Mouse (Mus musculus) left cerebral cortex, postnatal 14 days (tissue): ENCODE data around the gene Ppil3. TPM values are rescaled to one million over a fixed set of nuclear protein-coding genes. Genes with fewer than 3 reads are reported as not detected.

Source experiments
- DNase-seq, 2 experiments: peaks; one replicate each; pipeline ENCODE4 v3.0.0; 2021 to 2022; ENCODE audit warnings: low spot score in 2 of 2, mixed read lengths in 1 of 2
- intact Hi-C: fragments of 180-260 bp; cut with DNase I; formaldehyde crosslinking; loops from one replicate; pipeline ENCODE4 v1.15.1; 2025
- total RNA-seq, 2 experiments: library from RNA; stranded (reverse); gene quantifications; 2 replicates each; pipeline ENCODE4 v1.2.3; 2021

The Ppil3 gene
- total RNA-seq, 2 experiments from 2014 or later = 22.4 to 25.1 TPM

DNA sequence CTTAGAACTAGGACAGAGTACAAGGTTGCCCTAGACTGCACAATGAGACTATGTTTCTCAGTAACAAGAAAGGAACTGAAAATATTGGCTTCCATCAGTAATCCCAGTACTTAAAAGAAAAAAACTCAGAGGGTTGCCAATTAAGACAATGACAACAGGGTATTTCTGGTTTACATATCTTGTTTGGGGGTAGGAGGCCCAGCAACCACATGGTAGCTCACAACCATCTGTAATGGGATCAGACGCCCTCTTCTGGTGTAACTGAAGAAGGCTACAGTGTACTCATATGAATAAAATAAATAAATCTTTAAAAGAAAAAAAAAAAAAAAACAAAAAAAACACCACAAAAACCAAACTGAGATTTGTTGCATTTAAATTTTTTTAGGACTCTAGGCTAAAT is 29.8 kb downstream of the Ppil3 start:
- no peak for DNase-seq
- intact Hi-C loops = no loop called here

DNA sequence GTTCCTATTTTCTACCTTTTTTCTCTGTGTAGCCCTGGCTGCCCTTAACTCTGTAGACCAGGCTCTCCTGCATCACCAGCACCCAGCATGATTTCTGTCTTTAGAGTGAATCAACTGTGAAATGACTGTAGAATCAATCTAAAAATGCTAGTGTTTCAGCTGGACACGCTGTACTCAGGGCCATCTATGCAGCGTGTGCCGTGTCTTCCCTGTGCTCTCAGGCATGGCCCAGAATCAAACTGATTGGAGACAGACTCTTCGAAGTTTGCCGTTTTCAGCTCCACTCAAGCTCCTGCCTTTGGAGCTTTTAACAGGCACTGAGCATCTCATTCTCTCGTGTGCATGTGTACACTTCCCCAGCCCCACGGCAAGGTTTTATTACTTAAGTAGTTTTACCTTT is 34.5 kb downstream of the Ppil3 start:
- intact Hi-C loops = no loop called here
- no peak for DNase-seq

DNA sequence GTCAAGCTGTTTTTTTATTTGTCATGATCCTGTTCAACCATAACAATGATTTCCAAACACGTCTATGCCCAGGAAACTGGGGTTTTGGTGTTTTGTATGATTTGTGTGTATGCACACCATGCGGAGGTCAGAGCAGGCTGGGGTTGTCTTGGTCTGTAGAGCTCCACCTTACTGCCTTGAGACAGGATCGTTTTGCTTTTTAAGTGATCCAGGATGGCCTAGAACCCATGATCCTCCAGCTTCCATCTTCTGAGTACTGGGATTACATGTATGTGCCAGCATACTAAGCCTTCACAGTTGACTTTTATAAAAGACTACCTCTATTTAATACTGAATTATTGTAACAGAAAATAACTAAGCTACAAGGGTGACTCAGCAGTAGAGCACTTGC is 35.1 kb downstream of the Ppil3 start:
- intact Hi-C loops = no loop called here
- no peak for DNase-seq

DNA sequence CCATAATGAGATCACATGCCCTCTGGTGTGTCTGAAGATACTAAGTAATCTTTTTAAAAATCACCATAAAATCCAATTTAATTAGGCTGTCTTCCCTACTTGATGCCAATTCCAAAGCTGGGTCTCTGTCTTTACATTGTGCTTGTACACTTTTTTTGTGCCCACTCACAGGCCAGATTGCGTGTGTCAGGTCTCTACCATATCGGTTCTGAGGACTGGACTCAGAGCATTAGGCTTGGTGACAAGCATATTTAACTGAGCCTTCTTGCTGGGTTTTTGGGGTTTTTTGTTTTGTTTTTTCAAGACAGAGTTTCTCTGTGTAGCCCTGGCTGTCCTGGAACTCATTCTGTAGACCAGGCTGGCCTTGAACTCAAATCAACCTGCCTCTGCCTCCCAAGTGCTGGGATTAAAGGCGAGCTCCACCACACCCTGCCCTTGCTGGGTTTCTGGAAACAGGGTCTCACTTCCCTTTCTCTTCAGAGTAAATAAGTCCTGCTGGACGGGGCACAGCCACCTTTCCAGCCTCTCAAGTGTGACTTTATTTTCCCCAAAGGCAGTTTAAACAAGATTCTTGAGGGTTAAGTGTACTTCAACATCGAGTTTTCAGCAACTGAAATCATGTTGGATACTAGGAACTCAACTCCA is 35.6 kb downstream of the Ppil3 start:
- no peak for DNase-seq

DNA sequence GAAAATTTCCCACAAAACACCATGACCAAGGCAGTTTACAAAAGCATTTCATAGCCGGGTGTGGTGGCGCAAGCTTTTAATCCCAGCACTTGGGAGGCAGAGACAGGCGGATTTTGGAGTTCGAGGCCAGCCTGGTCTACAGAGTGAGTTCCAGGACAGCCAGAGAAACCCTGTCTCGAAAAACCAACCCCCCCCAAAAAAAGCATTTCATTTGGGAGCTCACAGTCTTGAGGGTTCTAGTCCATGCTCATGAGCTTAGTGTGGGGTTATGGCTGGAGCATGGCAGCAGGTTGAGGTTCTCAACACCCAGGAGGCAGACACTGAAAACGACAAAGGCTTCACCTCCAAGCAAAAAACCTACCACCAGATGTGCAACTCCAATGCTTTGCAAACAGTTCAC is 37.1 kb downstream of the Ppil3 start:
- intact Hi-C loops = no loop called here

More for the DNA sequence above, 35.6 kb downstream of the Ppil3 start:
- intact Hi-C loops = no loop called here

DNA sequence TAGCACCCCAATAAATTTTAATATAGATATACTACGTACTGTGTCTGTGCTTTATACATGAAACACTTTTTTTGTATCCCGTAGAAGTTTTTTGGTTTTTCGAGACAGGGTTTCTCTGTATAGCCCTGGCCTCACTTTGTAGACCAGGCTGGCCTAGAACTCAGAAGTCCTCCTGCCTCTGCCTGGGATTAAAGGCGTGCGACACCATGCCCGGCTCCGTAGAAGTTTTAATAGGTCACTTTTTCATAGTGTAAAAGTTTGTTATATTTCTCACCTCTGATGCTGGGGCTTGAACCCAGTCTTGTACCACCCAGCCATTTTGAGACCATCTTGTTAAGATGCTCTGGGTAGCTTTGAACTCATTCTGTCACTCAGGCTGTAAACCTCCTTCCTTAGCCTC is 38.0 kb downstream of the Ppil3 start:
- no peak for DNase-seq
- intact Hi-C loops = no loop called here

More for the DNA sequence above, 37.1 kb downstream of the Ppil3 start:
- DNase-seq = no peak

DNA sequence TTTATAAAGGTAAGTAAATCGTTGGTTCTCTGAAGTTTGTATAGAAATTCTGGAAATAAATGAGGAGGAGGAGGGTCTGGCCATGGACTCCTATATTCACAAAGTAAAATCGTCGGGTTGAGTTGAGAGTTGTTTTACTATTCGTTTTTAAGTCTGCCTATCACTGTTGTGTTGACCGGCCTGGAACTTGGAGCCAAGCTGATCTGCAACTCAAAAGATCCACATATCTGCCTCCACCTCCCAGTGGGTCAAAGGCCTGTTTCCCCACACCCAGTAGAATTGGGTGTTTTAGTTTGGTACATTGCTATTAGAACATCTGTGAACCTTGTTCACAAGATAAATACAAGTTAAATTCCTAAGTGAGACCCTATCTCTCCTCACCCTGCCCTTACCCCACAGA is 41.5 kb downstream of the Ppil3 start:
- intact Hi-C loops = no loop called here
- DNase-seq = no peak

DNA sequence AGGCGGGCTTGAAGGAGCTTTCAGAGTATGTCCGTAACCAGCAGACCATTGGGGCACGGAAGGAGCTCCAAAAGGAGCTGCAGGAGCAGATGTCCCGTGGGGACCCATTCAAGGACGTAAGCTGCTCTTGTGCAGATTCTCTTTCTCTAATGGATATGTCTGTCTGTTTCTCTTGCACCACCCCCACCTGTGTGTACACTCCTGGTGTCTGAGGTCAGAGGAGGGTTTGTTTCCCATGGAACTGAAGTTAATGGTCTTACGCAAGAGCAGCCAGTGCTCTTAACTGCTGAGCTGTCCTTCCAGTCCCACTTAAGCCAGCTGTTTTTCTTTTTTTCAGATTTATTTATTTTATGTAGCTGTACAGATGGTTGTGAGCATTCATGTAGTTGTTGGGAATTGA is 43.9 kb downstream of the Ppil3 start:
- intact Hi-C loops = no loop called here
- DNase-seq = no peak

DNA sequence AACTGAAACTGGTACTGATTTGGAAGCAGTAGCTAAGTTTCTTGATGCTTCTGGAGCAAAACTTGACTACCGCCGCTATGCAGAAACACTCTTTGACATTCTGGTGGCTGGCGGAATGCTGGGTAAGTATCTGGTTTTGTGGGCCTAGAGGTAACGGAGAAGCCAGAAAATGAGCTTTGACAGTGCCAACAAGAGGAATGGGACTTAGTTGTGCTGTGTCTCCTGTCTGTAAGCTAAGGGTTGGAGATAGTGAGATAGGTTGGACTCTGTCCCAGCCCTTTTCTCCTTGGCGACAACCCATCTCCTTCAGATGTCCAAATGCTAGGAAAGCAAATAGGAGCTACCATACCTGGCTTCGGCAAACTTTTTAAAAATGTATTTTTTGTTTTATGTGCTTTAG is 47.6 kb downstream of the Ppil3 start:
- intact Hi-C loops = no loop called here

DNA sequence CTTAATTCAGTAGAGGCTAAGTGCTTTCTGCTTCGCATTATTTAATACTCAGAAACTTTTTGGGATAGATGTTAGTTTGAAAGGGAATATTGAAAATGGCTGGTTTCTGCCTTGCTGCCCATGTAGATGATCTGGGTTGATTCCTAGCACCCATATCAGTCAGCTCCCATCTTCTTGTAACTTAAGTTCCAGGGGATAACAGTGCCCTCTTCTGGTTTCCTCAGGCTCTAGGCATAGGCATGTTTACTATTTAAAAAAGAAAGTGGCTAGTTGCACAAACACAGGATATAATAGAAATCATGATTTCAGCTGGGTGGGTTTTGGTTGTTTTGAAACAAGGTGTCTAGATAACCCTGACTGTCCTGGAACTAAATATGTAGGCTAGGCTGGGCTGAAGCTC is 49.1 kb downstream of the Ppil3 start:
- intact Hi-C loops = no loop called here
- DNase-seq = no peak

More for the DNA sequence above, 47.6 kb downstream of the Ppil3 start:
- no peak for DNase-seq

DNA sequence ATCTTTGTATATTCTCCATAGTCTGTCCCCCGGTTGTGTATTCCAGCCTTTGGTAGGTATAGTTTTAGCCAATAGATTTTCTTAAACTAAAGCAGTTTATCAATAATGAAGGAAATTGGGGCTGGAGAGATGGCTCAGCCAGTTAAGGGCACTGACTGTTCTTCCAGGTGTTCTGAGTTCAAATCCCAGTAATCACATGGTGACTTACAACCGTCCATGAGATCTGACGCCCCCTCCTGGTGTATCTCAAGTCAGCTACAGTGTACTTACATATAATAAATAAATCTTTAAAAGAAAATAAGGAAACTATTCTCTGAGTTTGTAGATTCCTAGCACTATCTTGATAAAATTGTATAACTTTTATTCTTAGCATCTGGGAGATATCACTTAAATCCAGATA is 49.9 kb downstream of the Ppil3 start:
- no peak for DNase-seq
- intact Hi-C loops = no loop called here

DNA sequence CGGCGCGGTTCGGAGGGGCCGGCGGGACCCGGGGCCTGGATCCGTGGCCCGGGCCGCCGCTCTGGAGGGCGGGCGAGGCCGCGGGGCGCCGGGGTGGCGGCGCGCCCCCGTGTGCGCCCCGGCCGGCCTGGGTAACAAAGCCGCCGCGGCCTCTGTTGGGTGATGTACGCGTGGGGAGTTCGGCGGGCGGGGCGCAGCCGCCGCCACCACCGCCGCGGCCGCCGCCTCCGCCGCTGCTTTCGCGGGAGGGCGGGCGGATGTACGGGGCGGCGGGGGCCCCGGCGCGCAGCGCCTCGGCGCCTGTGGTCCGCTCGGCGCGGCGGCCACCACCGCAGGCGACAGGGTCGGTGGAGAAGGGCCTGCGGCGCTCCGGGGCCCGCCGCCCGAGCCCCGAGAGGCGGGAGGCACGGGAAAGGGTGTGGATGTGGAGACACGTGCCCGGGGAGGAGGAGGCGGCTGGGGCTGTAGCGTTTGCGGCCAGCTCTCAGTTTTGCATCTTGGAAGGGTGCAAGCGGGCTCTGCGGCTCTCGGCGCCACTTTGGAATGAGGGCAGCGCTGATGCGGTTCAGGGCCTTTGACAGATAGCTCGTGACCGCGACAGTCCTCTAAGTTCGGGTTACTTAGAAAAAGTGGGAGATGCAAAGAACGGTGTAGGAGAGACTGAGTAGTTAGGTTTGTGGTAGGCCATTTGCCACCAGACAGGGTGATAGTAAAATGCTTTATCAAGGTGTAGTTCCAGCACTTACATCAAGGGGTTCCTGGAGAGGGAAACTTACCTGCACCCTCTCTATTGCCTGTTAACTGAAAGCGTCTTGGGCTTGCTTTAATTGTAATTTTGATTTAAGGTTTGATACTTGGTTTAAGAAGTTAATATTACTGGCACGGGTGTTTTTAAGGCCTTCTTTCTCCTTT is 51.7 kb downstream of the Ppil3 start:
- intact Hi-C loops = no loop called here
- peak; percentile 45 to 46 for DNase-seq

DNA sequence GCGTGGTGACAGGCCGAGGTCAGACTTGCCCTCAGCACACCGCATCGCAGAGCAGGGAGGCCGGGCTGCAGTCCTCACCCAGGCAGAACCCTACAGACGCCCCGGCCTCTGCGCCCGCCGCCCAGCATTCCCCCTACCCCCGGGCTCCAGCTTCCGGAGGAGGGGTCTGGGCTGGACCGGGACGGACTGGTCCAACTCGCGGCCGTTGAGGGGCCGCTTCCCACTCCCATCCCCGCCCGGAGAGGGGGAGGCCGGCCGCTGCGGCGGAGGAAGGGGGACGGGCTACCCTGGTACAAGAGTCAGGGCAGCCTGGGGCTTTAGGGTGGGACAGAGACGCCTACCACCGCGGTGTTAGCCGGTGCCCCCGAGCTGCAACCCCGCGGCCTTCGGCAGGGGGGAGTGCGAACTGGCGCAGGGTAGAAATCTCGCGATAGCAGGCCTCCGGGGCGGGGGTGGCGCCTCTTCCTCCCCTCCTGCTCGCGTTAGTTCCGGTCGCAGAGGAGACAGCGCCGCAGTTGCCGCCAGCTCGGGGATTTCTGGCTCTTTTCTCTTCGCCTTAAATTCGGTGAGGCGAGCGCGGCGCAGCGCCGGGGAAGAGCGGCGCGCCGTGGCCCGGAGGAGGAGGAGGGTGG is 52.5 kb downstream of the Ppil3 start, which contains the start of gene Bzw1:
Gene Bzw1, plus strand, starts transcription at position 247 of the 632 bp plus-strand sequence.
- intact Hi-C loops = no loop called here
- peak; percentile 92 for DNase-seq

DNA sequence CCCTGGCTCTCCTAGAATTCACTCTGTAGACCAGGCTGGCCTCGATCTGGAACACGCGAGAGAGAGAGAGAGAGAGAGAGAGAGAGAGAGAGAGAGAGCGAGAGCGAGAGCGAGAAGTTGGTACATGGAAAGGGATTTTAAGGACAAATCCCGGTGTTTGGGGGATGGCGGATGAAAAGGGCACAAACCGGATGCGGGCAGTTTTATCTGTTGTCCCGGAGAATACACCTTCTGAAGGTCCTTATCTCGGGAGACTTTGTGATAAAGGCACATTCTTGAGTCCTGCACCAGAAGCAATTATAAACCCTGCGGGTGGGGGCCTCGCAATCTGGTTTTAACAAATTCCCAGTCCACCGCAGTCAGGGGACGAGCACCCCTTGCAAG is 53.0 kb downstream of the Ppil3 start:
- DNase-seq = peak in 1 of 2 experiments; percentile 57
- intact Hi-C loops = no loop called here

DNA sequence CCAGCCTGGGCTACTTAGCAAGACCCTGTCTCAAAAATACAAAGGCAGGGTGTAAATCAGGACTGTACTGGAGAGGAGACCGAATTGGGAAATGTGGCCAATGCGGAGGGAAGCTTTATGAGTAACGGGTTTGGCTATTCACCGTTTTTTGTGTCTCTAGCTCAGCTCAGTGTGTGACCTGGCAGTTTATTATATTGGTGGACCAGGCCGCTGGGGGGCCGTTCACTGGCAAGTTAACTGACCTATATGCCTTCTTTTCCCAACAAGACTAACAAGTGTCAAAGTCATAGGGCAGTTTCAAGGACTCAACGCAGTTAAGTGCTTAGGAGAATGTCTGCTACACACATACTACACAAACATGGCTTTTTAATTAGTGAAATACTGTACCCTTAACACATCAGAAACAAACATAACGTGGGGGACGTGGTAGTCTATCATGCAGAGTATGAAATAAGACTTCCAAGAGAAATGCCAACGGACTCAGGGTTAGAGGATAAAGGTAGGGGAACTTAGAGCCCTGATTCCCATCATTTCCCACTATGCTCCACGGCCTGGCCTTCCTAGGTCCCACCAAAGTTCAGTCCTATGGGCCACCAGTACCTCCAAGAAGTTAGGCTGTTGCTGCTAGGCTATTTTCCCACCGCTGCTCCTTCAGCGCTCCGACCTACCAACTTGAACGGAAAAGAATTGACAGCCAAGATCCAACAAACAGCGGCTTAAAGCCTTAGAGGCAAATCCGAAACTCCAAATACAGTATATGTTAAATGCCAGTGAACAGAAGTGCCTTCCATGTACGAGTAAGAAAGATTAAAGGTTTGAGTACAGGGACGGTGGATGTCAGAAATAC is 53.6 kb downstream of the Ppil3 start:
- DNase-seq = no peak
- intact Hi-C loops = no loop called here

DNA sequence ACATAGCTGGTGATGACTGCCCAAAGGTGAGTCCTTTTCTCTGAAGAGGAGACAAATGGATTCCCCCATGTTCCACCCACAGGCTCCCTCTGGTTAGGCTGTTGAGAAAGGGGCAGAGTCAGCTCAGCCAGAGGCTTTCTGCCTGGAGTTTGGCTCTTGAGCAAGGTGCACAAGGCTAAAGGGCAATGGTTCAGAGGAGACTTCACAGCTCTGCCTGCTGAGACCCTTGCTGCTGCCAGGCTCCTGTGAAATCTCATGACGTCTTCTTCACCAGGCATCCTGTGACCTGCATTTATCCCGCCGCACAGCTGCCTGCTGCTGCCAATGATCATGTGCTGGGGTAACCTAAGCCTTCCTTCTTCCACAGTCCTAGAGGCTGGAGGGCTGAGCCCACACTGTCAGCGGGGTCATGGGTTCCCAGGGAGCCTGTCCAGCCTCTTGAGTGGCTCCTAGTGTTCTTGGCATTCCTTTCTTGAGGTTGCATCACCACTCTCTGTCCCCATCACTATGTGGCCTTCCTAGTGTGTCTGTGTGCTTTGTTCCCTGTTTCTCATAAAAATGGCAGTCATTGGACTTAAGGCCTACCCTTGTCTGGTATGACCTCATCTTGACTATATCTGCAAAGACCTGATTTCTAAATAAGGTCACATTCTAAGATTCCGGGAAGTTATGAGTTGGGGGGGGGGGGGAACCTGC is 62.6 kb downstream of the Ppil3 start:
- intact Hi-C loops = no loop called here
- no peak for DNase-seq
